Mouse (Mus musculus) bone marrow, adult 2 months (tissue): ENCODE data around the gene Pde4d. TPM values are rescaled to one million over a fixed set of nuclear protein-coding genes. Genes with fewer than 3 reads are reported as not detected.

ENCODE experiments used
- H3K27ac ChIP-seq: fragments of 200-500 bp; 2 replicates; pipeline ENCODE4 v1.5.1; 2012; ENCODE audit warnings: low read depth, mild to moderate bottlenecking, control low read depth, inconsistent platforms, low read length; ENCODE audit not compliant: control insufficient read depth, poor library complexity, insufficient read depth
- H3K4me1 ChIP-seq: fragments of 200-500 bp; 2 replicates; pipeline ENCODE4 v1.6.1; 2011; ENCODE audit warnings: low read length; ENCODE audit not compliant: control insufficient read depth, insufficient read depth
- H3K4me3 ChIP-seq: fragments of 200-500 bp; replicated peaks from 2 replicates; pipeline ENCODE3; 2011; ENCODE audit warnings: mild to moderate bottlenecking, low read depth, low read length, control low read depth; ENCODE audit not compliant: control insufficient read depth
- CTCF ChIP-seq: fragments of 200-500 bp; IDR thresholded peaks from 2 replicates; pipeline ENCODE4 v1.5.1; 2011; ENCODE audit warnings: low read length, control low read depth; ENCODE audit not compliant: control insufficient read depth, insufficient read depth
- POLR2A ChIP-seq: fragments of 200-500 bp; IDR thresholded peaks from 2 replicates; pipeline ENCODE4 v1.6.1; 2011; ENCODE audit warnings: low read depth, mild to moderate bottlenecking, control low read depth, low read length, borderline replicate concordance; ENCODE audit not compliant: control insufficient read depth
- WGBS: fragments of 180-500 bp; shearing (Covaris S2); methylation state at CpG from one replicate; pipeline ENCODE4 v1.1.7; 2018; 5-methylcytosine and 5-hydroxymethylcytosine counted together
- polyA plus RNA-seq: library from polyadenylated mRNA; stranded (reverse); fragments of >200 nt; gene quantifications from 2 replicates; pipeline ENCODE4 v1.2.4, GENCODE M21; 2011; ENCODE audit warnings: low replicate concordance; ENCODE audit not compliant: missing spikeins, insufficient read depth, insufficient read length

The Pde4d gene
- polyA plus RNA-seq, 1 experiment = 17.6 TPM

- TF ChIP-seq POLR2A = no peak
- no peak for TF ChIP-seq CTCF
- Histone ChIP-seq H3K4me1 (no peaks in the 10 kb centered on the region), H3K4me3 (no peak overlapping the region), H3K27ac (no peak overlapping the region)
- 73% methylated on average over 3 of the region's 3 CpGs for WGBS
These were observed 1089.6 kb downstream of the Pde4d start for GRCm38 (mm10) chr13:109539371-109539770.

DNA sequence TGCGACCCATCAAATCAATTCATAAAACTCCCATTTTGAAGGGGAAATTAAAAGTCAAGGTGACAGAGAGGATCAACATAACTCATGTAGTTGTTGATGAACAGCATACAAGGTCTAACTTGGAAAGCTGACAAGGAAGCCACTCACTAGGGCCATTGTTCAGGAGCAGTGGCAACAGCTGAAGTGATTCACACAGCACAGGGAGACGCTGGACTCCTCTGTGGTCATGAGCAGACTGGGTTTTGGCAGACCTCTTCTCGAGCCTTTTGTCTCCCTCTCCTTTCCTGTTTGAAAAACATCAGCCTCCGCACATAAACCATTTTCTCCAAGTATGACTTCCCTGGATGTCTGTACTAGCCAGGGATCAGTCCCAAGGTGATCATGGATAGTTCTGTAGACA lies 1094.9 kb downstream of the Pde4d start:
- Histone ChIP-seq H3K4me3 (no peak overlapping the region), H3K4me1 (no peaks in the 10 kb centered on the region; the same call in 1 of the 2 replicates), H3K27ac (no peak overlapping the region)
- TF ChIP-seq POLR2A (no peak), CTCF (no peak)
- 68% methylated on average over 4 of the region's 4 CpGs for WGBS

GRCm38 (mm10) chr13:109546337-109546736 lies 1096.6 kb downstream of the Pde4d start:
- 7% methylated on average over 18 of the region's 18 CpGs for WGBS
- H3K27ac ChIP-seq = no peak overlapping the region
- TF ChIP-seq POLR2A (no peak), CTCF (no peak)
- peak overlapping the region; percentile 58 for H3K4me3 ChIP-seq
- H3K4me1 ChIP-seq = no peaks in the 10 kb centered on the region; the same call in 1 of the 2 replicates

DNA sequence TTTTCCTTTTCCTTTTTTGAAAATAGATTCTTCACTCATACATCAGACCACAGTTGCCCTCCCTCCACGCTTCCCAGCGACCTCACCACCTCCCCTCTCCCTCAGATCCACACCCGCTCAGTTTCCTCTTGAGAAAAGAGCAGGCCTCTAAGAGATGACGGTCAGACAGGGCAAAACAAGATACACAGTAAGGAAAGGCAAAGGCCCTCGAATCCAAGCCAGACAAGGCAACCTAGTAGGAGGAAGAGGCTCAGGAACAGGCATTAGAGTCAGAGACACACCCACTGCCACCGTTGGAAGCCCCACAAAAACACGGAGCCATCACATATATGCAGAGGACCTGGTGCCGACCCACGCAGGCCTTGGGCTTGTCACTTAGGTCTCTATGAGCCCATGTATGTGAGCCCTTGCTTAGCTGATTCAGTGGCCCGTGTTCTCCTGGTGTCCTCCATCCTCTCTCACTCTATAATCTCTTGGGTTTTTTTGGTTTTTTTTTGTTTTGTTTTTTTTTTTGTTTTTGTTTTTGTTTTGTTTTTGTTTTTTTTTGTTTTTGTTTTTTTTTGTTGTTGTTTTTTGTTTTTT lies 1097.3 kb downstream of the Pde4d start:
- 38% methylated on average over 10 of the region's 10 CpGs for whole genome bisulfite sequencing
- Histone ChIP-seq H3K27ac (peak overlapping the region; percentile 6; the same call in 1 of the 2 replicates), H3K4me3 (no peak overlapping the region), H3K4me1 (no peaks in the 10 kb centered on the region; the same call in 1 of the 2 replicates)
- TF ChIP-seq CTCF (no peak), POLR2A (no peak)

DNA sequence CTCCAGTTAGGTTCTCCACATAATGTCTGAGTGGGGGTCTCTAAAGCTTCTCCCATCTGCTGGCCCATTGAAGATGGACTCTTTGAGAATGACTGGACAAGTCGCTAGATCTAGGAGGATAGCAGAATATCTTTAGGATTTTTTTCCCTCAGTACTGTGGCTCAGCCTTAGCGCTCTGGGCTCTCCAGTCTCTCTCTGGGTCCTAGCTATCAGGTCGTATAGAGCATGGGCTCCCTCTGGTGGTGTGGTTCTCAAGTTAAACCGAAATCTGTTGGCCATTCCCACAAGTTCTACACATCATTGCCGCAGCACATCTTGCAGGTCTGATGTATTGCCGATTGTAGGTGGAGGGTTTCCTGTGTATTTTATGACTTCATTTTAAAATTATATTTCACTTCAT lies 1098.0 kb downstream of the Pde4d start:
- H3K27ac ChIP-seq = no peak overlapping the region
- no peak for TF ChIP-seq POLR2A
- peak; percentile 68 for TF ChIP-seq CTCF
- WGBS = 14% methylated on average over 6 of the region's 6 CpGs
- H3K4me1 ChIP-seq = no peaks in the 10 kb centered on the region; the same call in 1 of the 2 replicates
- H3K4me3 ChIP-seq = no peak overlapping the region

- TF ChIP-seq POLR2A (no peak), CTCF (no peak)
- Histone ChIP-seq H3K4me1 (no peaks in the 10 kb centered on the region; the same call in 1 of the 2 replicates), H3K27ac (no peak overlapping the region), H3K4me3 (no peak overlapping the region)
- WGBS = 62% methylated on average over 5 of the region's 5 CpGs
These were observed 1098.5 kb downstream of the Pde4d start for GRCm38 (mm10) chr13:109548263-109548662.

GRCm38 (mm10) chr13:109548771-109549555 lies 1099.2 kb downstream of the Pde4d start:
- Histone ChIP-seq H3K4me1 (no peaks in the 10 kb centered on the region; the same call in 1 of the 2 replicates), H3K4me3 (no peak overlapping the region), H3K27ac (no peak overlapping the region)
- no peak for TF ChIP-seq POLR2A
- TF ChIP-seq CTCF = no peak
- 79% methylated on average over 11 of the region's 11 CpGs for WGBS

DNA sequence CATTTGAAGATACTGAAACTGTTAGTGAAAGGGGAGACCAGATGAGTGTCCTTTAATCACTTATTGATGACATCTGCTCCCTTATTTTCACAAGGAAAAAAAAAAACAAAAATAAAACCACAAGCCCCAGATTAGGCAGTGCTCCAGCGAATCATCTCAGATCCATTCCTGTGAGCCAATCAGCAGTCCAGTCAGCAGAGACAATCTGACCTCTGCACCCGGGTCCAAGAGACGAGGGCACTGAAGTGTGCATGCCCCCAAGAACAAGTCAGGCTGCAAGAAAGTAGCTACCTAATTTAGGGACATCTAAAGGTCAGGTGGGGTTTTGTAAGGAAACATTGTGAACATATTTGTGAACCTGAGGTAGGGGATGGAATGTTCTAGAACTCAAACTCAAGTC lies 1102.1 kb downstream of the Pde4d start:
- Histone ChIP-seq H3K4me1 (no peaks in the 10 kb centered on the region; the same call in 1 of the 2 replicates), H3K27ac (no peak overlapping the region), H3K4me3 (no peak overlapping the region)
- TF ChIP-seq POLR2A (no peak), CTCF (no peak)
- WGBS = 66% methylated on average over 3 of the region's 3 CpGs

DNA sequence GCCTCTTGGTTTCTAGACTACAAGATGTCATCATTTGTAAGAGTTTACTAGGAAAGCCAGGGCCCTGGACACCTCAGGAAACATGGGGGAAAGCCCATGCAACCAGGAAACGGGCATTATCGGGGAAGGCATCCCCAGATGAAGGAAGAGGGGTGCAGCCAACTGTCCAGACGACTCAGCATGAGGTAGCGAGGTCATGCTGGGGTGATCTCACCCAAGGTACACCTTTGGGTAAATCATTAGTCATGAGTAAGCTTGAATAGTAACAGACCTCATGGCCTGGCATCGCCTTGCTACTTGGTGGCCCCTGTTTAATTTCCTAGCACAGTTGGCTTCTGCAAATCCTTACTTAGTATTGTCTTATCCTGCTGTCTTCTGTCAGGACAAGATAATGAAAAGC lies 1105.8 kb downstream of the Pde4d start:
- no peak for TF ChIP-seq POLR2A
- TF ChIP-seq CTCF = no peak
- Histone ChIP-seq H3K4me1 (no peaks in the 10 kb centered on the region), H3K4me3 (no peak overlapping the region), H3K27ac (no peak overlapping the region)
- WGBS = 74% methylated on average over 5 of the region's 5 CpGs
